Mouse (Mus musculus) liver, embryonic 16.5 days (tissue): ENCODE results near the gene Kcna7. TPM values are rescaled to one million over a fixed set of nuclear protein-coding genes. Genes with fewer than 3 reads are reported as not detected.
"Not testable (repeated sequence)": the region's sequence is repeated elsewhere in the genome, so short reads cannot be mapped to it uniquely, and the experiment has no call there.

ENCODE experiments used
- ATAC-seq: fragments of 200-750 bp; cut with Nextera tagmentation; 2 replicates; pipeline ENCODE4 v1.8.0; 2017; ENCODE audit warnings: low read depth, mild to moderate bottlenecking, moderate number of reproducible peaks, moderate library complexity
- H3K27ac ChIP-seq: fragments of 300-500 bp; sonication (generic); 2 replicates; pipeline ENCODE4 v1.5.1; 2014; ENCODE audit warnings: mild to moderate bottlenecking, low read length
- H3K27me3 ChIP-seq: fragments of 300-500 bp; sonication (generic); 2 replicates; pipeline ENCODE4 v1.6.1; 2014; ENCODE audit warnings: low read depth, low read length, mixed read lengths; ENCODE audit not compliant: control insufficient read depth, insufficient read depth
- H3K36me3 ChIP-seq: fragments of 300-500 bp; sonication (generic); 2 replicates; pipeline ENCODE4 v1.6.1; 2014; ENCODE audit warnings: mild to moderate bottlenecking; ENCODE audit not compliant: control insufficient read depth, insufficient read depth
- H3K4me1 ChIP-seq: fragments of 300-500 bp; sonication (generic); 2 replicates; pipeline ENCODE4 v1.6.1; 2014; ENCODE audit warnings: low read depth, low read length, mixed read lengths; ENCODE audit not compliant: control insufficient read depth
- H3K4me2 ChIP-seq: fragments of 300-500 bp; sonication (generic); 2 replicates; pipeline ENCODE4 v1.6.1; 2014; ENCODE audit warnings: low read depth, low read length, mixed read lengths
- H3K4me3 ChIP-seq: fragments of 300-500 bp; sonication (generic); 2 replicates; pipeline ENCODE4 v1.5.1; 2014; ENCODE audit warnings: low read depth, mild to moderate bottlenecking, low read length
- H3K9ac ChIP-seq: fragments of 300-500 bp; sonication (generic); 2 replicates; pipeline ENCODE4 v1.6.1; 2014; ENCODE audit warnings: low read depth, low read length
- H3K9me3 ChIP-seq: fragments of 300-500 bp; sonication (generic); replicated peaks from 2 replicates; pipeline ENCODE4 v1.6.1; 2016; ENCODE audit warnings: low read length; ENCODE audit not compliant: control insufficient read depth
- WGBS: fragments of 180-500 bp; shearing (Covaris S2); extraction: QIAGEN DNeasy Blood & Tissue Kit; methylation state at CpG from one replicate; pipeline ENCODE4 v1.1.7; 2014; ENCODE audit not compliant: insufficient replicate concordance; 5-methylcytosine and 5-hydroxymethylcytosine counted together
- polyA plus RNA-seq: library from polyadenylated mRNA; unstranded; fragments of >200 nt; fragmentation: Nextera tagmentation; extraction: Ambion mirVana; gene quantifications from 2 replicates; pipeline ENCODE4 v1.2.1, GENCODE M21; 2015

The Kcna7 gene
- polyA plus RNA-seq, 1 experiment from 2014 or later = not detected

GRCm38 (mm10) chr7:45376057-45376456 is 29.4 kb upstream of the Kcna7 start:
- Histone ChIP-seq H3K4me1 (no peaks in the 10 kb centered on the region), H3K9me3 (no peaks in the 10 kb centered on the region), H3K27me3 (no peaks in the 10 kb centered on the region), H3K4me2 (no peak overlapping the region), H3K27ac (no peak overlapping the region), H3K36me3 (peaks cover 54% of the 10 kb centered on the region), H3K4me3 (no peak overlapping the region), H3K9ac (no peak overlapping the region)
- no peak for ATAC-seq
- 91% methylated on average over 1 of the region's 1 CpGs for WGBS

- ATAC-seq = no peak
- 91% methylated on average over 3 of the region's 3 CpGs for WGBS
Observed at GRCm38 (mm10) chr7:45386077-45386476, 19.4 kb upstream of the Kcna7 start.

GRCm38 (mm10) chr7:45395129-45395541 is 10.3 kb upstream of the Kcna7 start:
- H3K27me3 ChIP-seq = no peaks in the 10 kb centered on the region
- H3K4me1 ChIP-seq = peaks cover 18% of the 10 kb centered on the region
- under 1% methylated on average over 19 of the region's 20 CpGs for WGBS
- peak overlapping the region; percentile 94 for H3K9ac ChIP-seq
- no peaks in the 10 kb centered on the region for H3K9me3 ChIP-seq
- peaks cover 28% of the 10 kb centered on the region for H3K36me3 ChIP-seq
- peak overlapping the region; percentile 94 for H3K27ac ChIP-seq
- peak overlapping the region; percentile 84 for H3K4me2 ChIP-seq
- ATAC-seq = peak; percentile 69
- peak overlapping the region; percentile 86 for H3K4me3 ChIP-seq

More at GRCm38 (mm10) chr7:45386077-45386476, 19.4 kb upstream of the Kcna7 start:
- Histone ChIP-seq H3K4me3 (no peak overlapping the region), H3K27me3 (no peaks in the 10 kb centered on the region), H3K27ac (no peak overlapping the region), H3K36me3 (peaks cover 82% of the 10 kb centered on the region), H3K9me3 (no peaks in the 10 kb centered on the region), H3K9ac (no peak overlapping the region), H3K4me1 (no peaks in the 10 kb centered on the region), H3K4me2 (no peak overlapping the region)

- Histone ChIP-seq H3K27me3 (no peaks in the 10 kb centered on the region), H3K4me3 (peak within 1 kb of the TSS; percentile 86), H3K9me3 (no peaks in the 10 kb centered on the region), H3K36me3 (peaks cover 22% of the 10 kb centered on the region), H3K27ac (peak within 1 kb of the TSS; percentile 94), H3K4me1 (peaks cover 18% of the 10 kb centered on the region), H3K4me2 (peak within 1 kb of the TSS; percentile 86), H3K9ac (peak within 1 kb of the TSS; percentile 94)
- ATAC-seq = peak; percentile 96
- WGBS = under 1% methylated on average over 60 of the region's 60 CpGs
Observed at GRCm38 (mm10) chr7:45395578-45396336, 9.7 kb upstream of the Kcna7 start, which contains the start of gene Snrnp70. Gene Snrnp70, minus strand, starts transcription at chr7:45395742.

GRCm38 (mm10) chr7:45396337-45396775 is 9.1 kb upstream of the Kcna7 start:
- not testable (repeated sequence) for H3K27me3 ChIP-seq, H3K9me3 ChIP-seq
- ATAC-seq = peak; percentile 33
- Histone ChIP-seq H3K9ac (peak overlapping the region; percentile 71), H3K4me3 (peak overlapping the region; percentile 86), H3K27ac (peak overlapping the region; percentile 94), H3K4me1 (peaks cover 18% of the 10 kb centered on the region), H3K36me3 (peaks cover 20% of the 10 kb centered on the region), H3K4me2 (peak overlapping the region; percentile 86)
- 3% methylated on average over 3 of the region's 3 CpGs for WGBS

GRCm38 (mm10) chr7:45396787-45397186 is 8.7 kb upstream of the Kcna7 start:
- WGBS = 53% methylated on average over 2 of the region's 2 CpGs
- H3K36me3 ChIP-seq = peaks cover 17% of the 10 kb centered on the region
- no peak for ATAC-seq
- H3K9ac ChIP-seq = no peak overlapping the region
- no peak overlapping the region for H3K4me2 ChIP-seq
- no peak overlapping the region for H3K27ac ChIP-seq
- 0 out of 2 replicates have a peak, but pooled peaks cover 2% of the 10 kb centered on the region for H3K27me3 ChIP-seq
- no peak overlapping the region for H3K4me3 ChIP-seq
- no peaks in the 10 kb centered on the region for H3K9me3 ChIP-seq
- peaks cover 18% of the 10 kb centered on the region for H3K4me1 ChIP-seq

- 68% methylated on average over 10 of the region's 10 CpGs for WGBS
- H3K9me3 ChIP-seq = no peaks in the 10 kb centered on the region
- peaks cover 18% of the 10 kb centered on the region for H3K27me3 ChIP-seq
- no peak overlapping the region for H3K4me2 ChIP-seq
- no peaks in the 10 kb centered on the region for H3K36me3 ChIP-seq
- no peak overlapping the region for H3K9ac ChIP-seq
- H3K4me1 ChIP-seq = peaks cover 6% of the 10 kb centered on the region
- no peak overlapping the region for H3K27ac ChIP-seq
- ATAC-seq = no peak
- H3K4me3 ChIP-seq = no peak overlapping the region
Observed at GRCm38 (mm10) chr7:45401521-45402085, 3.9 kb upstream of the Kcna7 start.

GRCm38 (mm10) chr7:45403532-45404261 is 1.8 kb upstream of the Kcna7 start:
- H3K4me3 ChIP-seq = no peak overlapping the region
- H3K9me3 ChIP-seq = no peaks in the 10 kb centered on the region
- no peaks in the 10 kb centered on the region for H3K36me3 ChIP-seq
- no peak overlapping the region for H3K4me2 ChIP-seq
- 31% methylated on average over 6 of the region's 6 CpGs for WGBS
- no peak for ATAC-seq
- peaks cover 39% of the 10 kb centered on the region for H3K27me3 ChIP-seq
- no peak overlapping the region for H3K9ac ChIP-seq
- H3K27ac ChIP-seq = no peak overlapping the region
- peaks cover 3% of the 10 kb centered on the region for H3K4me1 ChIP-seq
